Mouse (Mus musculus) MEL (cell line): Measurements from ENCODE around the gene B130006D01Rik. TPM values are rescaled to one million over a fixed set of nuclear protein-coding genes. Genes with fewer than 3 reads are reported as not detected.

ENCODE experiments used
- DNase-seq: peaks from one replicate; pipeline ENCODE4 v3.0.0; 2011; ENCODE audit warnings: low read depth, low spot score
- H3K27ac ChIP-seq: 2 replicates; pipeline ENCODE4 v1.5.1; 2012; ENCODE audit warnings: low read depth, mild to moderate bottlenecking, control low read depth, low read length, moderate library complexity; ENCODE audit not compliant: control insufficient read depth
- H3K27me3 ChIP-seq, 2 experiments: fragments of 150-350 bp in 1 of 2; sonication (generic) in 1 of 2; 2 replicates each; pipeline ENCODE4 v1.6.1; 2012; ENCODE audit warnings: low read length in 2 of 2, mild to moderate bottlenecking in 2 of 2, improper control_type of control experiment in 1 of 2, moderate library complexity in 1 of 2; ENCODE audit not compliant: insufficient read depth in 2 of 2, control insufficient read depth in 1 of 2
- H3K36me3 ChIP-seq, 2 experiments: 2 replicates each; pipeline ENCODE4 v1.6.1; 2012 to 2014; ENCODE audit warnings: low read length in 2 of 2, improper control_type of control experiment in 1 of 2, inconsistent platforms in 1 of 2, mild to moderate bottlenecking in 1 of 2; ENCODE audit not compliant: insufficient read depth in 2 of 2, control insufficient read depth in 1 of 2
- H3K4me1 ChIP-seq, 2 experiments: fragments of 150-350 bp in 1 of 2; sonication (generic) in 1 of 2; 2 replicates each; pipeline ENCODE4 v1.6.1; 2012; ENCODE audit warnings: low read length in 2 of 2, improper control_type of control experiment in 1 of 2, mild to moderate bottlenecking in 1 of 2; ENCODE audit not compliant: insufficient read depth in 2 of 2, control insufficient read depth in 1 of 2
- H3K4me3 ChIP-seq, 2 experiments: fragments of 150-350 bp in 1 of 2; sonication (generic) in 1 of 2; 2 replicates each; pipeline ENCODE4 v1.5.1; 2012; ENCODE audit warnings: low read depth in 2 of 2, low read length in 2 of 2, mild to moderate bottlenecking in 2 of 2, moderate library complexity in 2 of 2, control low read depth in 1 of 2, improper control_type of control experiment in 1 of 2; ENCODE audit not compliant: control insufficient read depth in 1 of 2, insufficient read depth in 1 of 2
- H3K79me2 ChIP-seq: 2 replicates; pipeline ENCODE4 v1.6.1; 2012; ENCODE audit warnings: mild to moderate bottlenecking, low read length, moderate library complexity; ENCODE audit not compliant: control insufficient read depth, poor library complexity, insufficient read depth
- H3K9ac ChIP-seq: 2 replicates; pipeline ENCODE4 v1.6.1; 2012; ENCODE audit warnings: low read depth, mild to moderate bottlenecking, control low read depth, low read length, moderate library complexity; ENCODE audit not compliant: control insufficient read depth, poor library complexity, severe bottlenecking
- H3K9me3 ChIP-seq: fragments of 150-350 bp; sonication (generic); replicated peaks from 2 replicates; pipeline ENCODE4 v1.6.1; 2012; ENCODE audit warnings: mild to moderate bottlenecking, low read length, improper control_type of control experiment, moderate library complexity; ENCODE audit not compliant: insufficient read depth
- BHLHE40 ChIP-seq: IDR thresholded peaks from 2 replicates; pipeline ENCODE4 v1.6.1; 2012; ENCODE audit warnings: low read depth, mild to moderate bottlenecking, inconsistent platforms, low read length, improper control_type of control experiment, borderline replicate concordance
- CHD1 ChIP-seq: IDR thresholded peaks from 2 replicates; pipeline ENCODE4 v1.6.1; 2012; ENCODE audit warnings: low read depth, mild to moderate bottlenecking, inconsistent platforms, low read length, improper control_type of control experiment
- CHD2 ChIP-seq: IDR thresholded peaks from 2 replicates; pipeline ENCODE4 v1.6.1; 2011; ENCODE audit warnings: low read length, improper control_type of control experiment
- EP300 ChIP-seq, 2 experiments: IDR thresholded peaks; 2 replicates each; pipeline ENCODE4 v1.6.1; 2011; ENCODE audit warnings: improper control_type of control experiment in 2 of 2, low read length in 2 of 2, low read depth in 1 of 2, mild to moderate bottlenecking in 1 of 2
- ETS1 ChIP-seq: IDR thresholded peaks from 2 replicates; pipeline ENCODE4 v1.6.1; 2012; ENCODE audit warnings: low read depth, mild to moderate bottlenecking, inconsistent platforms, low read length, improper control_type of control experiment, moderate library complexity
- GABPA ChIP-seq: IDR thresholded peaks from 2 replicates; pipeline ENCODE4 v1.6.1; 2012; ENCODE audit warnings: low read depth, mild to moderate bottlenecking, inconsistent platforms, low read length, improper control_type of control experiment, moderate library complexity
- GATA1 ChIP-seq: IDR thresholded peaks from 2 replicates; pipeline ENCODE4 v1.6.1; 2011; ENCODE audit warnings: low read depth, low read length, improper control_type of control experiment
- HCFC1 ChIP-seq: IDR thresholded peaks from 2 replicates; pipeline ENCODE4 v1.6.1; 2012; ENCODE audit warnings: low read depth, mild to moderate bottlenecking, inconsistent platforms, low read length, improper control_type of control experiment, moderate library complexity
- MAFK ChIP-seq: IDR thresholded peaks from 2 replicates; pipeline ENCODE4 v1.6.1; 2011; ENCODE audit warnings: low read depth, mild to moderate bottlenecking, low read length, improper control_type of control experiment, borderline replicate concordance
- MEF2A ChIP-seq: IDR thresholded peaks from 2 replicates; pipeline ENCODE4 v1.6.1; 2014; ENCODE audit warnings: low read depth, mild to moderate bottlenecking, inconsistent platforms, low read length, improper control_type of control experiment; ENCODE audit not compliant: poor library complexity, insufficient replicate concordance, severe bottlenecking; ENCODE audit errors: extremely low read depth
- MXI1 ChIP-seq: IDR thresholded peaks from 2 replicates; pipeline ENCODE4 v1.6.1; 2011; ENCODE audit warnings: mild to moderate bottlenecking, low read depth, low read length, improper control_type of control experiment
- MYB ChIP-seq: IDR thresholded peaks from 2 replicates; pipeline ENCODE4 v1.6.1; 2011; ENCODE audit warnings: mild to moderate bottlenecking, low read depth, low read length, improper control_type of control experiment
- MYC ChIP-seq: IDR thresholded peaks from 2 replicates; pipeline ENCODE4 v1.6.1; 2011; ENCODE audit warnings: low read depth, mild to moderate bottlenecking, low read length, improper control_type of control experiment, moderate library complexity
- NRF1 ChIP-seq: IDR thresholded peaks from 2 replicates; pipeline ENCODE4 v1.6.1; 2014; ENCODE audit warnings: low read depth, mild to moderate bottlenecking, inconsistent platforms, low read length, improper control_type of control experiment, moderate library complexity; ENCODE audit not compliant: poor library complexity, insufficient read depth, severe bottlenecking
- POLR2A ChIP-seq, 2 experiments: IDR thresholded peaks; 2 replicates each; pipeline ENCODE4 v1.6.1; 2011 to 2012; ENCODE audit warnings: low read length in 2 of 2, mild to moderate bottlenecking in 2 of 2, control low read depth in 1 of 2, improper control_type of control experiment in 1 of 2, low read depth in 1 of 2, moderate library complexity in 1 of 2; ENCODE audit not compliant: control insufficient read depth in 1 of 2, insufficient read depth in 1 of 2, poor library complexity in 1 of 2
- POLR2AphosphoS2 ChIP-seq: IDR thresholded peaks from 2 replicates; pipeline ENCODE4 v1.6.1; 2011; ENCODE audit warnings: low read length, improper control_type of control experiment
- RAD21 ChIP-seq: IDR thresholded peaks from 2 replicates; pipeline ENCODE4 v1.6.1; 2011; ENCODE audit warnings: mild to moderate bottlenecking, low read depth, low read length, improper control_type of control experiment
- RCOR1 ChIP-seq: IDR thresholded peaks from 2 replicates; pipeline ENCODE4 v1.6.1; 2012; ENCODE audit warnings: low read depth, mild to moderate bottlenecking, inconsistent platforms, low read length, improper control_type of control experiment
- SIN3A ChIP-seq: IDR thresholded peaks from 2 replicates; pipeline ENCODE4 v1.6.1; 2012; ENCODE audit warnings: low read length, improper control_type of control experiment, inconsistent platforms
- SMC3 ChIP-seq: IDR thresholded peaks from 2 replicates; pipeline ENCODE4 v1.6.1; 2011; ENCODE audit warnings: low read depth, low read length, improper control_type of control experiment
- TAL1 ChIP-seq: IDR thresholded peaks from 2 replicates; pipeline ENCODE4 v1.6.1; 2012; ENCODE audit warnings: mild to moderate bottlenecking, inconsistent platforms, low read length, moderate library complexity, mixed read lengths
- USF1 ChIP-seq: IDR thresholded peaks from 2 replicates; pipeline ENCODE4 v1.6.1; 2014; ENCODE audit warnings: low read depth, mild to moderate bottlenecking, inconsistent platforms, low read length, improper control_type of control experiment, moderate library complexity
- USF2 ChIP-seq, 2 experiments: IDR thresholded peaks; 2 replicates each; pipeline ENCODE4 v1.6.1; 2011 to 2012; ENCODE audit warnings: improper control_type of control experiment in 2 of 2, low read length in 2 of 2, borderline replicate concordance in 1 of 2, inconsistent platforms in 1 of 2, low read depth in 1 of 2, mild to moderate bottlenecking in 1 of 2; ENCODE audit not compliant: insufficient read depth in 1 of 2
- polyA plus RNA-seq, 2 experiments: library from polyadenylated mRNA; stranded (reverse) in 1 of 2; unstranded in 1 of 2; fragments of >175 nt in 1 of 2; fragments of >200 nt in 1 of 2; gene quantifications; 2 replicates each; pipeline versions ENCODE4 v1.2.1 to v1.2.4; 2012; ENCODE audit warnings: low replicate concordance in 2 of 2, low read depth in 1 of 2; ENCODE audit not compliant: insufficient read length in 2 of 2, insufficient read depth in 1 of 2, missing spikeins in 1 of 2
- total RNA-seq: library from RNA; depleted of rRNA; stranded (reverse); fragments of 300-350 nt; gene quantifications from 2 replicates; pipeline ENCODE4 v1.2.3, GENCODE M21; 2012

The B130006D01Rik gene
- total and polyA plus RNA-seq, 3 experiments: 0.11 to 0.73 TPM; not detected in 1

DNA sequence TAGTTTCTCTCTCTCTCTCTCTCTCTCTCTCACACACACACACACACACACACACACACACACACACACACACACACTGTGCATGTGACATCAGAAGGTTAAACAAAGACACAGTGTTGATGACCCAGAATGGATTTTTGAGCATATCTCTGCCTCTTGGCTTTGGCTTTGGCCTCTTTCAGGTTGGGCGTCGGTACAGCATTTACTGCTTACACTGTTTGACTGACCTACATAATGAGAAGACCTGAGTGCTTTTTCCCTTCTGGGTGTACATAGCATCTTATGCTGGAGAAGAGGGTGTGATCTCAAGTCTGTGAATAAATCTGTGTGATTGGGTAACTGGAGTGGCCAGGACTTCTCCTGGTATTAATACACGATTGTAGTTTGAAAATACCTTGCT, 4.0 kb upstream of the B130006D01Rik start:
- no peak overlapping the region for H3K9ac ChIP-seq
- H3K27ac ChIP-seq: no peak overlapping the region
- H3K4me1 ChIP-seq: peaks cover 7 to 18% of the 10 kb centered on the region in 2 experiments
- no peaks in the 10 kb centered on the region for H3K9me3 ChIP-seq
- H3K27me3 ChIP-seq: no peaks in the 10 kb centered on the region
- H3K4me3 ChIP-seq: no peak overlapping the region
- TF ChIP-seq BHLHE40 (no peak), ETS1 (no peak), NRF1 (no peak), CHD1 (no peak), POLR2AphosphoS2 (no peak), RAD21 (no peak), HCFC1 (no peak)
- DNase-seq: no peak
- H3K36me3 ChIP-seq: peaks cover 15 to 31% of the 10 kb centered on the region in 2 experiments
- peaks cover 72% of the 10 kb centered on the region for H3K79me2 ChIP-seq

DNA sequence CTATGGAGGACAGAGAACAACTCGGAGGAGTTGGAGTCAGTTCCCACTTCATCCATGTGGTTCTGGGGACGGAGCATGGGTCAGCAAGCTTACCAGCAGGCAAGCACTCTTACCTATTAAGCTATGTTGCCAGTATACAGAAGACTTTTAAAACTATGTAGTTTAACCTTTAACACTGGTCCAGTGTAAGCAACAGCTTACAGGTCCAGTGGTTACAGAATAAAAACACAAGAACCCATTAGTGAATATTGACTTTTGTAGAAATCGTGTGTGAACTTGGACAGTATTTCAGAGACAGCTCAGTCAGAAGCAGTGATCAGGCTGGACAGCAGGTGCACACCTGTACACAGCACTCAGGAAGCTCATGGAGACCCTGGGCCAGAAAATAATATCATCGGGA, 1.1 kb downstream of the B130006D01Rik start:
- TF ChIP-seq CHD1 (no peak), RAD21 (no peak), GABPA (no peak), EP300 (IDR thresholded peaks at IDR 0.05; ENCODE audit: low read depth in 1 of 2, low read length in 2 of 2) (no peak), USF2 (IDR thresholded peaks at IDR 0.05; ENCODE audit: borderline replicate concordance in 1 of 2, insufficient read depth in 1 of 2, low read depth in 1 of 2, low read length in 2 of 2) (no peak), MEF2A (no peak), CHD2 (no peak), MYB (no peak), ETS1 (no peak), MAFK (no peak)

DNA sequence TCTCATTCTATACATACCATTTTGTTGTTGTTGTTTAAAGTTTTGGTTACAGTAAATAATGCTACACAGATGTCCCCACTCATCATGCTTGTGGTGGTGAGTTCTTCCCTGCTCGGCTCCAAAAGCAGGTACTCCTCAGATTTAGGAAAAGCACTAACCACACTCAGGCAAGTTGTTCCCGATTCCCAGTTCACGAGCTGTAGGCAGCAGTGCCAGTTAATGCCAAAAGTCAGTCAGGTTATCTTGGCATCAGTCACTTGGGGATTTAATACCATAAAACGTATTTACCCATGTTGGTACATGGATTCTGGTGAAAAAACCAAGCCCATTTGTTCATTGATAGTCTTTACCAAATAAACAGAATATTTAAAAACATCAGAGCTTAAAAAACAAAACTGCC, 2.8 kb downstream of the B130006D01Rik start:
- Histone ChIP-seq H3K4me3 (no peak overlapping the region), H3K79me2 (peaks cover 62% of the 10 kb centered on the region), H3K9me3 (no peaks in the 10 kb centered on the region), H3K27me3 (no peaks in the 10 kb centered on the region), H3K9ac (no peak overlapping the region), H3K27ac (no peak overlapping the region), H3K36me3 (peaks cover 19 to 34% of the 10 kb centered on the region in 2 experiments), H3K4me1 (peaks cover 23 to 25% of the 10 kb centered on the region in 2 experiments)
- no peak for DNase-seq
- no peak for TF ChIP-seq TAL1
- no peak for TF ChIP-seq GATA1
- TF ChIP-seq GABPA: no peak
- no peak for TF ChIP-seq SMC3
- no peak for TF ChIP-seq MAFK
- no peak for TF ChIP-seq POLR2A (IDR thresholded peaks at IDR 0.05; ENCODE audit: control insufficient read depth in 1 of 2, insufficient read depth in 1 of 2, low read depth in 1 of 2, low read length in 2 of 2, poor library complexity in 1 of 2)
- no peak for TF ChIP-seq USF1
- no peak for TF ChIP-seq EP300 (IDR thresholded peaks at IDR 0.05; ENCODE audit: low read depth in 1 of 2, low read length in 2 of 2)
- TF ChIP-seq SIN3A: no peak
- TF ChIP-seq RCOR1: no peak
- TF ChIP-seq MXI1: no peak
- TF ChIP-seq MYC: no peak
- TF ChIP-seq ETS1: no peak
- no peak for TF ChIP-seq CHD2

More for the DNA sequence above, 1.1 kb downstream of the B130006D01Rik start:
- H3K36me3 ChIP-seq: peaks cover 20 to 34% of the 10 kb centered on the region in 2 experiments
- H3K27me3 ChIP-seq: no peaks in the 10 kb centered on the region
- H3K4me3 ChIP-seq: no peak overlapping the region
- peaks cover 22 to 23% of the 10 kb centered on the region in 2 experiments for H3K4me1 ChIP-seq
- H3K9me3 ChIP-seq: no peaks in the 10 kb centered on the region
- H3K27ac ChIP-seq: no peak overlapping the region
- no peak overlapping the region for H3K9ac ChIP-seq
- DNase-seq: no peak
- peaks cover 62% of the 10 kb centered on the region for H3K79me2 ChIP-seq
